Comparison of ENCODE assay signal across 12 mouse cellular contexts in genomic region chr11:45854381-45854780, GRCm38 (mm10). TPM values are rescaled to one million over a fixed set of nuclear protein-coding genes. Genes with fewer than 3 reads are reported as not detected.
DNase-seq lines count a peak whose midpoint lies in the region; ATAC-seq and TF ChIP-seq lines count a peak whose summit lies in the region.
"Had no signal": no experiment of that assay in that cellular context is flagged by ENCODE, and none has a peak within 500 bp of the region (broad histone marks: within the 10 kb centered on the region; RNA-seq: fewer than 3 reads in every experiment).

No protein-coding gene starts in this region.

- ATAC-seq in lung, embryonic 14.5 days (ENCODE audit: insufficient read depth) = no peak
- no peak for ATAC-seq in intestine, embryonic 15.5 days
- ATAC-seq: forebrain, embryonic 16.5 days had no signal

- TF ChIP-seq POLR2A in small intestine, adult 2 months (IDR thresholded peaks at IDR 0.05; ENCODE audit: low read depth, low read length) = no peak

- H3K36me3 ChIP-seq in heart, embryonic 10.5 days = peaks cover 22% of the 10 kb centered on the region
- peaks cover 14% of the 10 kb centered on the region; the same call in 1 of the 2 replicates for H3K36me3 ChIP-seq in lung, embryonic 14.5 days (ENCODE audit: insufficient read depth)
- peaks cover 3% of the 10 kb centered on the region for H3K36me3 ChIP-seq in intestine, embryonic 15.5 days
- peaks cover 14% of the 10 kb centered on the region for H3K36me3 ChIP-seq in small intestine, adult 2 months (ENCODE audit: control insufficient read depth, insufficient read depth, low read length)

- 71% methylated on average over 7 of the region's 7 CpGs for WGBS in heart, embryonic 10.5 days
- WGBS in lung, embryonic 14.5 days = 34% methylated on average over 7 of the region's 7 CpGs
- 77% methylated on average over 7 of the region's 7 CpGs for WGBS in intestine, embryonic 15.5 days
- 24% methylated on average over 7 of the region's 7 CpGs for WGBS in small intestine, adult 2 months

- H3K9ac ChIP-seq in lung, embryonic 14.5 days = no peak overlapping the region; the same call in 1 of the 2 replicates
- no peak overlapping the region for H3K9ac ChIP-seq in intestine, embryonic 15.5 days
- H3K9ac ChIP-seq: neural tube, embryonic 13.5 days had no signal

- H3K27ac ChIP-seq in heart, embryonic 10.5 days = peak overlapping the region; percentile 73
- no peak overlapping the region for H3K27ac ChIP-seq in lung, embryonic 14.5 days (ENCODE audit: low read depth)
- H3K27ac ChIP-seq in intestine, embryonic 15.5 days = peak overlapping the region; percentile 60
- peak overlapping the region; percentile 62 for H3K27ac ChIP-seq in small intestine, adult 2 months (ENCODE audit: insufficient read depth, low read depth, low read length)
- H3K27ac ChIP-seq: neural tube, embryonic 13.5 days had no signal

- H3K27me3 ChIP-seq in heart, embryonic 10.5 days (ENCODE audit: insufficient read depth, poor library complexity, severe bottlenecking) = no peaks in the 10 kb centered on the region
- no peaks in the 10 kb centered on the region for H3K27me3 ChIP-seq in lung, embryonic 14.5 days (ENCODE audit: insufficient read depth, low read length)
- no peaks in the 10 kb centered on the region for H3K27me3 ChIP-seq in intestine, embryonic 15.5 days (replicated peaks)
- H3K27me3 ChIP-seq in small intestine, adult 2 months (ENCODE audit: control insufficient read depth, insufficient read depth, low read length) = no peaks in the 10 kb centered on the region
- H3K27me3 ChIP-seq: neural tube, embryonic 13.5 days had no signal

- no peak for TF ChIP-seq CTCF in lung, embryonic 14.5 days (IDR thresholded peaks at IDR 0.05; ENCODE audit: low read depth)
- no peak for TF ChIP-seq CTCF in small intestine, adult 2 months (IDR thresholded peaks at IDR 0.05; ENCODE audit: extremely low read depth, insufficient read length, insufficient replicate concordance, low read depth, low read length)

- H3K4me1 ChIP-seq in heart, embryonic 10.5 days = peaks cover 29% of the 10 kb centered on the region
- peaks cover 3% of the 10 kb centered on the region; the same call in 1 of the 2 replicates for H3K4me1 ChIP-seq in lung, embryonic 14.5 days (ENCODE audit: insufficient read depth)
- H3K4me1 ChIP-seq in intestine, embryonic 15.5 days (replicated peaks) = peaks cover 21% of the 10 kb centered on the region
- peaks cover 19% of the 10 kb centered on the region for H3K4me1 ChIP-seq in small intestine, adult 2 months (ENCODE audit: control insufficient read depth, insufficient read depth, insufficient read length, low read length)

- DNase-seq in heart, embryonic 10.5 days (ENCODE audit: low spot score) = no peak
- no peak for DNase-seq in heart, postnatal 10 days
- no peak for DNase-seq in lung, embryonic 14.5 days
- DNase-seq in lung, postnatal 10 days = no peak
- no peak for DNase-seq in layer of hippocampus, postnatal 10 days (ENCODE audit: low spot score in 2 of 2)
- DNase-seq in frontal cortex, postnatal 14 days (ENCODE audit: low spot score in 2 of 2) = no peak
- DNase-seq: kidney, adult 8-10 months; thymus, postnatal 25 days had no signal

- H3K4me3 ChIP-seq in heart, embryonic 10.5 days = no peak overlapping the region
- no peak overlapping the region for H3K4me3 ChIP-seq in lung, embryonic 14.5 days (ENCODE audit: low read depth, low read length)
- no peak overlapping the region for H3K4me3 ChIP-seq in intestine, embryonic 15.5 days (replicated peaks)
- H3K4me3 ChIP-seq in small intestine, adult 2 months (ENCODE audit: low read depth, low read length) = peak overlapping the region; percentile 33
- H3K4me3 ChIP-seq: neural tube, embryonic 13.5 days had no signal

- intact Hi-C loops in heart, postnatal 10 days (cut with DNase I) = no loop called here

- H3K9me3 ChIP-seq in heart, embryonic 10.5 days = no peaks in the 10 kb centered on the region
- H3K9me3 ChIP-seq in lung, embryonic 14.5 days (ENCODE audit: low read depth, low read length) = no peaks in the 10 kb centered on the region
- no peaks in the 10 kb centered on the region for H3K9me3 ChIP-seq in intestine, embryonic 15.5 days
- H3K9me3 ChIP-seq: neural tube, embryonic 13.5 days had no signal

- H3K4me2 ChIP-seq in lung, embryonic 14.5 days = peak overlapping the region; percentile 15; the same call in 1 of the 2 replicates
- H3K4me2 ChIP-seq in intestine, embryonic 15.5 days (replicated peaks) = peak overlapping the region; percentile 25

RNA-seq across cellular contexts. Expression of gene Clint1, which starts 2.5 kb away (rescaled TPM):
- polyA plus RNA-seq in heart, embryonic 10.5 days (2016; fragmentation: Nextera tagmentation; extraction: Ambion mirVana) = 69.6 and 80.0 TPM in 2 replicates
- total RNA-seq in heart, postnatal 10 days (2021) = 10 to 100 TPM; 44.6 to 45.7 TPM
- 67.9 and 72.7 TPM in 2 replicates for polyA plus RNA-seq in lung, embryonic 14.5 days (2014; fragmentation: Nextera tagmentation; extraction: Ambion mirVana)
- 102 and 106 TPM in 2 replicates for polyA plus RNA-seq in intestine, embryonic 15.5 days (2015; fragmentation: Nextera tagmentation; extraction: Ambion mirVana)
- 38.7 and 59.2 TPM in 2 replicates for polyA plus RNA-seq in small intestine, adult 2 months (2012; rRNA removed)
- total RNA-seq in layer of hippocampus, postnatal 10 days (2021) = 10 to 100 TPM; 39.7 to 46.6 TPM
